Mouse (Mus musculus) liver, embryonic 14.5 days (tissue): ENCODE measurements around the gene Ncs1.

Experiments
- CTCF ChIP-seq: IDR thresholded peaks from 2 replicates; pipeline ENCODE4 v1.5.1; 2016; ENCODE audit warnings: antibody characterized with exemption, low read depth, control low read depth
- EP300 ChIP-seq: IDR thresholded peaks from 2 replicates; pipeline ENCODE4 v1.6.1; 2016; ENCODE audit warnings: antibody characterized with exemption, low read depth

DNA sequence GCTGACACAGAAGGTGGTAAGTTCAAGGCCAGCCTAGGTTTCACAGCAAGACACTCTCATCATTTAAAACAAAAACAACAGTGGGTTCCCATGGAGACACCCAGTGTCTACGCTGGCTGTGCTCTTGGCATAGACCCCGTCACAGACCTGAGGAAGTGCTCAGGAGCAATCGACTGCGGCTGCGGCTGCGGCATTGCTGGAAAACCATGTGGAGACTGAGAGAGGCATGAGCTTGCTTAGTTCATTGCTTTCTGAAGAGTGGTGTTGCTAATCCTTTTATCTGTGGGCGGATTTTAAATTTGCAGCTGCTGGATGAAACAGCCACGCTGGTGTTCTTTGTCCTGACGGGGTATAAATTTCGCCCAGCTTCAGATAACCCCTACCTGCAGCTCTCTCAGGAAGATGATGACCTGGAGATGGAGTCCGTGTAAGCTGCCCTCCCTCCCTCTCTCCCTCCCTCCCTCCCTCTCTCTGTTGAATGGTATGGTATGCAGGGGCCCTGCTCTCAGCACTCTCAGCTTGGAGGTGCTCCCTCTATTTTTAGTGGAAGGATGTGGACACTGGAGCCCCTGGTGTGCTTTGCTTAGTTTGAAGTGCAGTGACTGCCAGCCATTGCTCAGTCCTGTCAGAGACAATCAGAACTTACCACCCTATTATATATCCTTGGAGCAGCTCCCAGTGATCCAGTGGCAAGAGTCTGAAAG is 35.3 kb upstream of the Ncs1 start:
- TF ChIP-seq CTCF (no peak), EP300 (no peak)
